9 mouse cellular contexts compared by ENCODE assay signal in the genomic region with DNA sequence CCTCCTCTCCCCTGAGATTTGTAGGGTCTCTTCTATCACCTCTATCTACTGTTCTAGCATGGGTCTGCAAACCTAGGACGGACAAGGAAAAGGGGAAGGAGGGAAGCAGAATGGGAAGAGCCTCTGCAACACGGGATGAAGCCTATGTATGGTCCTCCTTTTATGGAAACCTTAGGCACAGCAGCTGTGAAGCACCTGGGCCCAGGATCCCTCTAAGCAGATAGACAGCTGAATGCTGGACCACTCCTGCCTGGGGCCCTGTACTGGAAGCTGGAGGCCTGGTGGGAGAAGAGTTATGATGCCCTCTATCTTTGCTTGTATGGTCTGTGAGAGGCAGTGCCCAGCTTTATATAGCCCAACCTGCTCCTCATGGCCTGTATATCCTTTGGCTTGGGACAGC. TPM values are rescaled to one million over a fixed set of nuclear protein-coding genes. Genes with fewer than 3 reads are reported as not detected.
DNase-seq lines count a peak whose midpoint lies in the region; ATAC-seq and TF ChIP-seq lines count a peak whose summit lies in the region.
"Had no signal": no experiment of that assay in that cellular context is flagged by ENCODE, and none has a peak within 500 bp of the region (broad histone marks: within the 10 kb centered on the region; RNA-seq: fewer than 3 reads in every experiment).

No protein-coding gene starts in this region.

- TF ChIP-seq CTCF in kidney, adult 2 months (conservative IDR thresholded peaks at IDR 0.05; ENCODE audit: insufficient read depth, insufficient read length, low read depth, low read length) = no peak

- peak overlapping the region; percentile 98 for H3K27ac ChIP-seq in kidney, embryonic 15.5 days
- no peak overlapping the region for H3K27ac ChIP-seq in kidney, adult 2 months (ENCODE audit: insufficient read depth, low read depth, low read length)
- H3K27ac ChIP-seq in embryonic facial prominence, embryonic 14.5 days (replicated peaks; ENCODE audit: low read depth, low read length) = peak overlapping the region; percentile 94
- H3K27ac ChIP-seq in intestine, embryonic 14.5 days (ENCODE audit: low read depth) = peak overlapping the region; percentile 88
- H3K27ac ChIP-seq in neural tube, embryonic 12.5 days = peak overlapping the region; percentile 99
- H3K27ac ChIP-seq: macrophage had no signal

- 14% methylated on average over 2 of the region's 2 CpGs for WGBS in kidney, embryonic 15.5 days
- 52% methylated on average over 2 of the region's 2 CpGs for WGBS in kidney, adult 2 months
- WGBS in embryonic facial prominence, embryonic 14.5 days = 0% methylated on average over 2 of the region's 2 CpGs
- whole genome bisulfite sequencing in intestine, embryonic 14.5 days = 8% methylated on average over 2 of the region's 2 CpGs
- WGBS in neural tube, embryonic 12.5 days = 0% methylated on average over 2 of the region's 2 CpGs

- TF ChIP-seq POLR2A in kidney, adult 2 months (IDR thresholded peaks at IDR 0.05; ENCODE audit: low read depth, low read length) = no peak

- H3K27me3 ChIP-seq in kidney, embryonic 15.5 days = no peaks in the 10 kb centered on the region
- H3K27me3 ChIP-seq in kidney, adult 2 months (replicated peaks; ENCODE audit: control insufficient read depth, insufficient read depth, low read length) = no peaks in the 10 kb centered on the region
- H3K27me3 ChIP-seq in embryonic facial prominence, embryonic 14.5 days (replicated peaks; ENCODE audit: control insufficient read depth, insufficient read depth, low read length) = no peaks in the 10 kb centered on the region
- H3K27me3 ChIP-seq in intestine, embryonic 14.5 days (replicated peaks; ENCODE audit: control insufficient read depth, insufficient read depth, low read length) = no peaks in the 10 kb centered on the region
- H3K27me3 ChIP-seq in neural tube, embryonic 12.5 days (replicated peaks) = no peaks in the 10 kb centered on the region

- ATAC-seq in kidney, embryonic 15.5 days (replicated peaks; ENCODE audit: low FRiP score) = no peak
- no peak for ATAC-seq in embryonic facial prominence, embryonic 14.5 days (ENCODE audit: low read depth)
- ATAC-seq in intestine, embryonic 14.5 days (replicated peaks; ENCODE audit: low FRiP score, low TSS enrichment, low read depth) = no peak
- peak; percentile 4; the same call in 1 of the 2 replicates for ATAC-seq in neural tube, embryonic 12.5 days (ENCODE audit: low FRiP score, low read depth)
- ATAC-seq in megakaryocyte-erythroid progenitor cell, adult 5-6 weeks (replicated peaks; ENCODE audit: low FRiP score, low TSS enrichment, poor library complexity, severe bottlenecking) = no peak
- no peak for ATAC-seq in monocyte, adult 5-6 weeks (replicated peaks; ENCODE audit: insufficient number of reproducible peaks, low FRiP score, low TSS enrichment, poor library complexity, severe bottlenecking)

- no peaks in the 10 kb centered on the region for H3K9me3 ChIP-seq in kidney, embryonic 15.5 days (replicated peaks)
- H3K9me3 ChIP-seq in embryonic facial prominence, embryonic 14.5 days (ENCODE audit: control insufficient read depth, low read length) = no peaks in the 10 kb centered on the region
- H3K9me3 ChIP-seq in intestine, embryonic 14.5 days (ENCODE audit: control insufficient read depth, low read length) = no peaks in the 10 kb centered on the region
- H3K9me3 ChIP-seq in neural tube, embryonic 12.5 days = no peaks in the 10 kb centered on the region

- no peak for DNase-seq in kidney, adult 2 months
- peak; percentile 63 for DNase-seq in embryonic facial prominence, embryonic 14.5 days (ENCODE audit: low spot score)
- DNase-seq in intestine, embryonic 14.5 days (ENCODE audit: low spot score) = no peak
- no peak for DNase-seq in spleen, adult 18-20 months

- H3K36me3 ChIP-seq in kidney, embryonic 15.5 days = peaks cover 24% of the 10 kb centered on the region
- no peaks in the 10 kb centered on the region for H3K36me3 ChIP-seq in kidney, adult 2 months (ENCODE audit: control insufficient read depth, insufficient read depth, low read length)
- peaks cover 37% of the 10 kb centered on the region for H3K36me3 ChIP-seq in embryonic facial prominence, embryonic 14.5 days (ENCODE audit: control insufficient read depth, insufficient read depth, low read length)
- H3K36me3 ChIP-seq in intestine, embryonic 14.5 days (ENCODE audit: control insufficient read depth, insufficient read depth, low read length) = peaks cover 37% of the 10 kb centered on the region
- no peaks in the 10 kb centered on the region for H3K36me3 ChIP-seq in neural tube, embryonic 12.5 days

- H3K4me2 ChIP-seq in kidney, embryonic 15.5 days = peak overlapping the region; percentile 49
- H3K4me2 ChIP-seq in embryonic facial prominence, embryonic 14.5 days (ENCODE audit: low read depth, low read length) = peak overlapping the region; percentile 42
- peak overlapping the region; percentile 5 for H3K4me2 ChIP-seq in intestine, embryonic 14.5 days (ENCODE audit: low read length)
- peak overlapping the region; percentile 66 for H3K4me2 ChIP-seq in neural tube, embryonic 12.5 days (replicated peaks)

- peak overlapping the region; percentile 0; the same call in 1 of the 2 replicates for H3K9ac ChIP-seq in kidney, embryonic 15.5 days
- H3K9ac ChIP-seq in embryonic facial prominence, embryonic 14.5 days (ENCODE audit: low read depth, low read length) = peak overlapping the region; percentile 51
- H3K9ac ChIP-seq in intestine, embryonic 14.5 days (ENCODE audit: low read length) = no peak overlapping the region
- peak overlapping the region; percentile 52 for H3K9ac ChIP-seq in neural tube, embryonic 12.5 days

- peak overlapping the region; percentile 20 for H3K4me3 ChIP-seq in kidney, embryonic 15.5 days (replicated peaks)
- no peak overlapping the region for H3K4me3 ChIP-seq in kidney, adult 2 months (ENCODE audit: insufficient read depth, low read depth, low read length)
- peak overlapping the region; percentile 17; the same call in 1 of the 2 replicates for H3K4me3 ChIP-seq in embryonic facial prominence, embryonic 14.5 days (ENCODE audit: low read depth, low read length)
- no peak overlapping the region for H3K4me3 ChIP-seq in intestine, embryonic 14.5 days (ENCODE audit: low read depth, low read length)
- H3K4me3 ChIP-seq in neural tube, embryonic 12.5 days = 0 out of 2 replicates have a peak overlapping the region, but pooled peaks have one; percentile 3

- peaks cover 94% of the 10 kb centered on the region for H3K4me1 ChIP-seq in kidney, embryonic 15.5 days
- H3K4me1 ChIP-seq in kidney, adult 2 months (ENCODE audit: control insufficient read depth, insufficient read depth, low read length) = peaks cover 13% of the 10 kb centered on the region
- peaks cover 88% of the 10 kb centered on the region for H3K4me1 ChIP-seq in embryonic facial prominence, embryonic 14.5 days (ENCODE audit: control insufficient read depth, insufficient read depth, low read length)
- H3K4me1 ChIP-seq in intestine, embryonic 14.5 days (replicated peaks; ENCODE audit: control insufficient read depth, insufficient read depth, low read length) = peaks cover 64% of the 10 kb centered on the region
- peaks cover 98% of the 10 kb centered on the region for H3K4me1 ChIP-seq in neural tube, embryonic 12.5 days

RNA-seq across cellular contexts. Expression of a gene that starts 9.9 kb away (rescaled TPM):
- polyA plus RNA-seq in kidney, embryonic 15.5 days (2015; fragmentation: Nextera tagmentation; extraction: Ambion mirVana) = 0.42 and 0.48 TPM in 2 replicates
- 0.13 TPM in 1 of 2 replicates, not detected in the other for polyA plus RNA-seq in kidney, adult 2 months (2012; rRNA removed)
- polyA plus RNA-seq in embryonic facial prominence, embryonic 14.5 days (2014; fragmentation: Nextera tagmentation; extraction: Ambion mirVana) = 0.13 and 0.47 TPM in 2 replicates
- 0.11 and 0.34 TPM in 2 replicates for polyA plus RNA-seq in intestine, embryonic 14.5 days (2014; fragmentation: Nextera tagmentation; extraction: Ambion mirVana)
- polyA plus RNA-seq in neural tube, embryonic 12.5 days (2016; fragmentation: Nextera tagmentation; extraction: Ambion mirVana) = 0.25 and 0.29 TPM in 2 replicates
- total RNA-seq in megakaryocyte-erythroid progenitor cell, adult 5-6 weeks (2014; fragmentation: Nextera tagmentation) = 0.49 TPM in 1 of 2 replicates, not detected in the other
- total RNA-seq in megakaryocyte-erythroid progenitor cell, adult 5-6 weeks (2017) = 0.34 and 1.3 TPM in 2 replicates
- total RNA-seq in monocyte, adult 5-6 weeks (2017) = 0.53 to 1.2 TPM (median 0.87 TPM) in 3 replicates

RNA-seq across cellular contexts. Expression of a gene that starts 28.0 kb away (rescaled TPM):
- polyA plus RNA-seq in kidney, embryonic 15.5 days (2015; fragmentation: Nextera tagmentation; extraction: Ambion mirVana) = 298 and 300 TPM in 2 replicates
- polyA plus RNA-seq in kidney, adult 2 months (2012; rRNA removed) = 138 TPM in 2 replicates
- 274 and 289 TPM in 2 replicates for polyA plus RNA-seq in embryonic facial prominence, embryonic 14.5 days (2014; fragmentation: Nextera tagmentation; extraction: Ambion mirVana)
- 266 and 283 TPM in 2 replicates for polyA plus RNA-seq in intestine, embryonic 14.5 days (2014; fragmentation: Nextera tagmentation; extraction: Ambion mirVana)
- polyA plus RNA-seq in neural tube, embryonic 12.5 days (2016; fragmentation: Nextera tagmentation; extraction: Ambion mirVana) = 231 and 243 TPM in 2 replicates
- 218 and 249 TPM in 2 replicates for total RNA-seq in megakaryocyte-erythroid progenitor cell, adult 5-6 weeks (2014; fragmentation: Nextera tagmentation)
- total RNA-seq in megakaryocyte-erythroid progenitor cell, adult 5-6 weeks (2017) = 53.9 and 91.2 TPM in 2 replicates
- total RNA-seq in monocyte, adult 5-6 weeks (2017) = 47.5 to 52.5 TPM (median 50.3 TPM) in 3 replicates

RNA-seq across cellular contexts. Expression of a gene that starts 39.3 kb away (rescaled TPM):
- polyA plus RNA-seq in kidney, embryonic 15.5 days (2015; fragmentation: Nextera tagmentation; extraction: Ambion mirVana) = 12.5 and 14.4 TPM in 2 replicates
- 5.2 and 6.1 TPM in 2 replicates for polyA plus RNA-seq in kidney, adult 2 months (2012; rRNA removed)
- 18.4 and 19.0 TPM in 2 replicates for polyA plus RNA-seq in embryonic facial prominence, embryonic 14.5 days (2014; fragmentation: Nextera tagmentation; extraction: Ambion mirVana)
- 7.2 and 7.5 TPM in 2 replicates for polyA plus RNA-seq in intestine, embryonic 14.5 days (2014; fragmentation: Nextera tagmentation; extraction: Ambion mirVana)
- 20.2 and 20.9 TPM in 2 replicates for polyA plus RNA-seq in neural tube, embryonic 12.5 days (2016; fragmentation: Nextera tagmentation; extraction: Ambion mirVana)
- total RNA-seq in megakaryocyte-erythroid progenitor cell, adult 5-6 weeks (2014; fragmentation: Nextera tagmentation) = 23.4 and 28.7 TPM in 2 replicates
- total RNA-seq in megakaryocyte-erythroid progenitor cell, adult 5-6 weeks (2017) = 1.7 and 2.1 TPM in 2 replicates
- total RNA-seq in monocyte, adult 5-6 weeks (2017) = 0.85 to 3.7 TPM (median 1.7 TPM) in 3 replicates

RNA-seq across cellular contexts. Expression of a gene that starts 42.4 kb away (rescaled TPM):
- polyA plus RNA-seq in kidney, embryonic 15.5 days (2015; fragmentation: Nextera tagmentation; extraction: Ambion mirVana) = 5.1 and 6.2 TPM in 2 replicates
- 0.58 and 1.0 TPM in 2 replicates for polyA plus RNA-seq in kidney, adult 2 months (2012; rRNA removed)
- 2.1 and 2.5 TPM in 2 replicates for polyA plus RNA-seq in embryonic facial prominence, embryonic 14.5 days (2014; fragmentation: Nextera tagmentation; extraction: Ambion mirVana)
- polyA plus RNA-seq in intestine, embryonic 14.5 days (2014; fragmentation: Nextera tagmentation; extraction: Ambion mirVana) = 1.8 and 1.9 TPM in 2 replicates
- polyA plus RNA-seq in neural tube, embryonic 12.5 days (2016; fragmentation: Nextera tagmentation; extraction: Ambion mirVana) = 3.2 and 4.3 TPM in 2 replicates
- total RNA-seq in megakaryocyte-erythroid progenitor cell, adult 5-6 weeks (2014; fragmentation: Nextera tagmentation) = 145 and 147 TPM in 2 replicates
- 124 and 142 TPM in 2 replicates for total RNA-seq in megakaryocyte-erythroid progenitor cell, adult 5-6 weeks (2017)
- total RNA-seq in monocyte, adult 5-6 weeks (2017) = 85.2 to 136 TPM (median 112 TPM) in 3 replicates

Comparison
In these comparisons a context has a peak if more than half of its experiments do, and no peak if none do; other contexts are left out.
1. H3K4me3 ChIP-seq: peak in kidney, embryonic 15.5 days (single experiment), embryonic facial prominence, embryonic 14.5 days (single experiment) and neural tube, embryonic 12.5 days (single experiment); none in kidney, adult 2 months (single experiment) and intestine, embryonic 14.5 days (single experiment).
2. H3K4me2 ChIP-seq: peak in every context shown above with its lines; median percentile 66 in neural tube, embryonic 12.5 days; 49 in kidney, embryonic 15.5 days; 42 in embryonic facial prominence, embryonic 14.5 days; 5 in intestine, embryonic 14.5 days.